Mouse (Mus musculus): ENCODE data around the gene Mad2l2. TPM values are rescaled to one million over a fixed set of nuclear protein-coding genes. Genes with fewer than 3 reads are reported as not detected.

Gene Mad2l2
- polyA plus RNA-seq, 1 experiment from 2014 or later = 47.5 TPM

DNA sequence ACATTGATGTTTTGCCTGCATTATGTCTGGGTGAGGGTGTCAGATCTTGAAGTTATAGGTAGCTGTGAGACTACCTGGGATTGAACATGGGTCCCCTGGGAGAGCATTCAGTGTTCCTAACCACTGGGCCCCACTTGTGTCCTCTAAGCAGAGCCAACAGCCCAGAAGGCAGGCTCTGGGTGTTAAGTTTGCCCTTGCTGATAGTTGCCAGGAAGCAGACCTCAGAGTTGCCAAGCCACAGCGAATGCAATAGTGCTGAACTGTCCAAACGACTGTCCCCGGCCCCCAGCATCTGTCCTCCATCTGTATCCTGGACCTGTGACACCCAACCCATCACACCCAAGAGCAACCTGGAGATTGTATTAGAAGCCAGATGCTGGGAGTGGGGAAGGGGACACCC, 31.5 kb upstream of the Mad2l2 start:
- Histone ChIP-seq H3K4me2 (ENCODE audit: low read length) (no peak overlapping the region), H3K4me3 (ENCODE audit: low read depth, low read length) (no peak overlapping the region), H3K27ac (ENCODE audit: low read depth) (no peak overlapping the region), H3K9ac (ENCODE audit: low read length) (no peak overlapping the region), H3K27me3 (replicated peaks; ENCODE audit: control insufficient read depth, insufficient read depth, low read length) (no peaks in the 10 kb centered on the region), H3K9me3 (ENCODE audit: control insufficient read depth, low read length) (no peaks in the 10 kb centered on the region), H3K36me3 (ENCODE audit: control insufficient read depth, insufficient read depth, low read length) (no peaks in the 10 kb centered on the region), H3K4me1 (replicated peaks; ENCODE audit: control insufficient read depth, insufficient read depth, low read length) (peaks cover 3% of the 10 kb centered on the region)
- ATAC-seq (replicated peaks; ENCODE audit: low FRiP score, low TSS enrichment, low read depth) (no peak), DNase-seq (ENCODE audit: low spot score) (no peak)
- WGBS = 91% methylated on average over 3 of the region's 3 CpGs

DNA sequence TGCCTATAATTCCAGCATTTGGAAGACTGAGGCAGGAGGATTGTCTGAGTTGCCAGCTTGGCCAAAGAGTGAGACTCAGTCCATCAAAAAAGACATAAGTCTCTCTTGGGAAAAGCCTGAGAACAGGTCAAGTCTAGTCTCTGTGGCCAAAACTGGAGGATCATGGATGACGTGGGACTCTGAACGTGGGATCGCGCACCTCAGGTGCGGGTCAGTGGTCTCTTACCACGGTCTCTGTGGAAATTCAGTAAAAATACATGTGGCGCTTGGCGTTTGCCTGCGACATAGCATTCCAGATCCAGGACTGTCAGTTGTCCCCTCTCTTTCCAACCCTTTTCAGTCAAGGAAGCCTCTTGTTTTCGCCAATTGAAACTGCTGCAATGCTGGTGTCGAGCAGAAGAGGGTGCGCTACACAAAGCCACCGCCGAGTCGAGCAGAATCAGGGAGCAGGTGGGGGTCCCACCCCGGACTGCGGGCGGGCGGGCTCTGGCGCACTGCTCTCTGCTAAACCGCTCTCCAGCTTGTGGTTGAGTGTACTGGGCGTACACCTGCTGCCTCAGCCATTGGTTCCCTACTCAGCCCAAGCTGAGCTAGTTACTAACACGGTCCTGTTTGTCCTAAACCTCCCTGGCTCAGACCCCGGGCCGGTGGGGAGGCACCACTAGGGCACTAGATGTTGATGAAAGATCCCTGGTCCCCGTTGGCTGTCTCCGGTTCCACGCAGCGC, 28.2 kb upstream of the Mad2l2 start:
- Histone ChIP-seq H3K9ac (ENCODE audit: low read length) (no peak overlapping the region), H3K9me3 (ENCODE audit: control insufficient read depth, low read length) (no peaks in the 10 kb centered on the region), H3K4me2 (ENCODE audit: low read length) (peak overlapping the region; percentile 46), H3K4me1 (replicated peaks; ENCODE audit: control insufficient read depth, insufficient read depth, low read length) (peaks cover 3% of the 10 kb centered on the region), H3K27ac (ENCODE audit: low read depth) (no peak overlapping the region), H3K36me3 (ENCODE audit: control insufficient read depth, insufficient read depth, low read length) (no peaks in the 10 kb centered on the region), H3K4me3 (ENCODE audit: low read depth, low read length) (peak overlapping the region; percentile 21; the same call in 1 of the 2 replicates), H3K27me3 (replicated peaks; ENCODE audit: control insufficient read depth, insufficient read depth, low read length) (no peaks in the 10 kb centered on the region)
- 17% methylated on average over 29 of the region's 29 CpGs for WGBS
- ATAC-seq (replicated peaks; ENCODE audit: low FRiP score, low TSS enrichment, low read depth) = peak; percentile 71
- peak; percentile 75 for DNase-seq (ENCODE audit: low spot score)

DNA sequence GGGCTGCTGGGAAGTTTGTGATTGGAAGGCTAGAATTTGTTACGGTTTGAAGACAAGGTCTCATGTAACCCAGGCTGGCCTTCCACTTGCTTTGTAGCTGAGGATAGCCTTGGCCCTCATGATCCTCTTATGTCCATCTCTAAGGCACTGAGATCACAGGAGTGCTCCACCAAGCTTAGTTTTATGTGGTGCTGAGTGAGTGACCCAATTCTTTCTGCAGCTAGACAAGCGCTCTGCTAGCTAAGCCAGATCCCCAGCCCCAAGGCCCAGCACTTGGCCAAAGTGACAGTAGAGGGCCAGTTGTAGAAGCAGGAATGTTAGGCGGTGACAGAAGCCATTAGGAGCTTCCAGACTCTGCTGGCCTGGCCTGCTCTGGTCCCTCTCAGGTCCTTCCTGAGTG, 26.0 kb upstream of the Mad2l2 start:
- H3K4me3 ChIP-seq (ENCODE audit: low read depth, low read length) = no peak overlapping the region
- H3K4me1 ChIP-seq (replicated peaks; ENCODE audit: control insufficient read depth, insufficient read depth, low read length) = peaks cover 3% of the 10 kb centered on the region
- WGBS = 84% methylated on average over 3 of the region's 3 CpGs
- ATAC-seq (replicated peaks; ENCODE audit: low FRiP score, low TSS enrichment, low read depth) (no peak), DNase-seq (ENCODE audit: low spot score) (no peak)
- no peaks in the 10 kb centered on the region for H3K27me3 ChIP-seq (replicated peaks; ENCODE audit: control insufficient read depth, insufficient read depth, low read length)
- H3K4me2 ChIP-seq (ENCODE audit: low read length) = no peak overlapping the region
- no peaks in the 10 kb centered on the region for H3K36me3 ChIP-seq (ENCODE audit: control insufficient read depth, insufficient read depth, low read length)
- no peaks in the 10 kb centered on the region for H3K9me3 ChIP-seq (ENCODE audit: control insufficient read depth, low read length)
- H3K27ac ChIP-seq (ENCODE audit: low read depth) = no peak overlapping the region
- no peak overlapping the region for H3K9ac ChIP-seq (ENCODE audit: low read length)

DNA sequence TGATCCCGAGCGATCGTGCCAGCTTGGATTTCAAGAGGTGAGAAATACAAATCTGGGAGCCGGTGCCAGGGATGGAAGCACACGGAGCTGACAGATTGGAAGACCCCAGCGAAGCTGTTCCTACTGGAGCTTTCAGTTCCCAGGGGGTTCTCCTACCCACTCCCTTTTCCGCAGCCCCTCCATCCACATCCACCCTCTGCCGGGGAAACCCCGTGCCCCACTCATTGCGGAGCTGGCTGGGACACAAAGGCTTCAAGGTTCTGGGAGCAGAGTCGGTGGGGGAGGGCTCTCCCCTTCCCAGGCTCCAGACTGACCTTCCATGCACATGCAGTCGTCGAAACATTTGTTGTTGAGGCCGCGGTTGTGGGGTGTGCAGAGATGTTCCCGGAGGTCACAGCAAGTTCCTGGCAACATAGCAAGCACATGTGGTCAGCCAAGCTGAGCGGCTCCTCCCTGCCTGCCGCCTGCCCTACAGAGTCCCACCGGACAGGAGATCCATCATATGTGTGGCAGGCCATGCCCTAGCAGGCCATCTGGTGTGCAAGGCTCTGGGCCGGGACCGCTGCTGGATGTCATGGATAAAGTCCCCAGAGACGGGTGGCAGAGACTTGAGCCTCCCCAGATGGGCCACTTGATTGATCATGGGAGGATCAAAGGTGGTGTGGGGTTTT, 22.4 kb upstream of the Mad2l2 start:
- no peak overlapping the region for H3K4me3 ChIP-seq (ENCODE audit: low read depth, low read length)
- ATAC-seq (replicated peaks; ENCODE audit: low FRiP score, low TSS enrichment, low read depth) = peak; percentile 26; the same call in 1 of the 2 replicates
- H3K4me2 ChIP-seq (ENCODE audit: low read length) = no peak overlapping the region

DNA sequence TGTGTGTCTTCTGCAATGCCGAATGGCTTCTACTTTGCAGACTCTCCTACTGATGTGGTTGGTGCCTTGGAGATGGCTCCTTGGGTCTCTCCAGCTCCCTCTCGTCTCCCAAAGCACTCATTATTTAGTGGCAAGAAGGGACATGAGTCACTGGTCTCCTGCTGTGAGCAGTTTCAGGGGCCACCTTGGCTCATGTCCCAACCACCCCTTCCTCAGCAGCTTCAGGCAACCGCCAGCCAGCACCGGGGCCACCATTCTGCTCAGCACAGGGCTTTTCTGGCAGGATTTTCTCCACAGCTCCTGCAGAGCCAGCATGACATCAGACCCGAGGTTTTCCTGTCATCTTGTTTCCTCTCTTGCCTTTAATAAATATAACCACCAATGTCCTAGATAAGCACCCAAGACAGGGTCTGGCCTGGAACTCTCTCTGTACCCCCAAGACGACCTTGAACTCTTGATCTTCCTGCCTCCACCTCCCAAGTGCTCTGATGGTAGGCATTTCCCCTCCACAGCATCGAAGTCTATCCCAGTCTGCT, 21.6 kb upstream of the Mad2l2 start:
- H3K9me3 ChIP-seq (ENCODE audit: control insufficient read depth, low read length) = no peaks in the 10 kb centered on the region
- no peak overlapping the region for H3K9ac ChIP-seq (ENCODE audit: low read length)
- H3K4me1 ChIP-seq (replicated peaks; ENCODE audit: control insufficient read depth, insufficient read depth, low read length) = no peaks in the 10 kb centered on the region
- no peaks in the 10 kb centered on the region for H3K27me3 ChIP-seq (replicated peaks; ENCODE audit: control insufficient read depth, insufficient read depth, low read length)
- H3K4me3 ChIP-seq (ENCODE audit: low read depth, low read length) = no peak overlapping the region
- DNase-seq (ENCODE audit: low spot score) (no peak), ATAC-seq (replicated peaks; ENCODE audit: low FRiP score, low TSS enrichment, low read depth) (no peak)
- H3K36me3 ChIP-seq (ENCODE audit: control insufficient read depth, insufficient read depth, low read length) = no peaks in the 10 kb centered on the region
- 51% methylated on average over 7 of the region's 7 CpGs for WGBS
- H3K27ac ChIP-seq (ENCODE audit: low read depth) = no peak overlapping the region
- no peak overlapping the region for H3K4me2 ChIP-seq (ENCODE audit: low read length)

More for the DNA sequence above, 22.4 kb upstream of the Mad2l2 start:
- no peak overlapping the region for H3K27ac ChIP-seq (ENCODE audit: low read depth)
- no peak for DNase-seq (ENCODE audit: low spot score)
- H3K4me1 ChIP-seq (replicated peaks; ENCODE audit: control insufficient read depth, insufficient read depth, low read length) = no peaks in the 10 kb centered on the region
- WGBS = 28% methylated on average over 22 of the region's 22 CpGs
- H3K27me3 ChIP-seq (replicated peaks; ENCODE audit: control insufficient read depth, insufficient read depth, low read length) = no peaks in the 10 kb centered on the region
- H3K9me3 ChIP-seq (ENCODE audit: control insufficient read depth, low read length) = no peaks in the 10 kb centered on the region
- H3K36me3 ChIP-seq (ENCODE audit: control insufficient read depth, insufficient read depth, low read length) = no peaks in the 10 kb centered on the region
- no peak overlapping the region for H3K9ac ChIP-seq (ENCODE audit: low read length)

DNA sequence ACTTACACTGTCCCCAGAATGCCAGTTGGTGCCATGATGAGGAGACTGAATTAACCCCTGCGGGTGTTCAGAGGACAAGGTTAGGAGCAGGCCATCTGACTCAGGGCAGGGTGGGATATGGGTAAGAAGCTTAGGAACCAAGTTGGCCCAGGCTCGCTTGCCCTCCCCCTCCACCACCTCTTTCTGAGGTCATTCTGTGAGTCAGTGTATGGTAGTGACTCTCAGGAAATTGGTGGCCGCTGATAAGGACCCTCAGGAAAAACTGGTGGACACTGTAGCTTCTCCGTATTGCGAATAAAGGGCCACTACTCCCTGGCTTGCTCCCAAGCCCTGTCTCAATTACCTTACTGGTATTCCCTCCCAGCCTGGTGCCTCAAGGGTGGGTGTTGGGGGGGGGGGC, 21.0 kb upstream of the Mad2l2 start:
- Histone ChIP-seq H3K9me3 (ENCODE audit: control insufficient read depth, low read length) (no peaks in the 10 kb centered on the region), H3K4me2 (ENCODE audit: low read length) (no peak overlapping the region), H3K27me3 (replicated peaks; ENCODE audit: control insufficient read depth, insufficient read depth, low read length) (no peaks in the 10 kb centered on the region), H3K27ac (ENCODE audit: low read depth) (no peak overlapping the region), H3K9ac (ENCODE audit: low read length) (no peak overlapping the region), H3K4me3 (ENCODE audit: low read depth, low read length) (no peak overlapping the region), H3K36me3 (ENCODE audit: control insufficient read depth, insufficient read depth, low read length) (no peaks in the 10 kb centered on the region), H3K4me1 (replicated peaks; ENCODE audit: control insufficient read depth, insufficient read depth, low read length) (no peaks in the 10 kb centered on the region)
- 80% methylated on average over 5 of the region's 5 CpGs for WGBS
- no peak for DNase-seq (ENCODE audit: low spot score)
- no peak for ATAC-seq (replicated peaks; ENCODE audit: low FRiP score, low TSS enrichment, low read depth)

DNA sequence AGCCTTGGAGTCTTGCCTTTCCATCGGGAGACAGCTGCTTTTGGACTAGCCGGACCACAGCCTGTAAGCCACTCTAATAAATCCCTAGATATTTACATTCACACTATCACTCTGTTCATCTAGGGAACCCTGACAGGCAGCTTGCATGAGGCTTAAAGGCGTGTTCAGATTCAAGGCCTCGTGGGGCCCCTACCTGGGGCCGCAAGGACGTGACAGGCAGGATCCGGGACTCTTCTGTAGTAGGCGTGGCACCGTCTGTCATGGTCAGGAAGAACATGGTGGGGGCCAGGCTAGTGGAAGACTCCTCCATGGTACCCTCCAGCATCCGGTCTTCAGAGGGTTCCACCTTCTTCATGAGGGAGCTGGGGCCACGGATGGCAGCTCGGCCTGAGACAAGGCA, 17.7 kb upstream of the Mad2l2 start:
- Histone ChIP-seq H3K4me2 (ENCODE audit: low read length) (no peak overlapping the region), H3K36me3 (ENCODE audit: control insufficient read depth, insufficient read depth, low read length) (no peaks in the 10 kb centered on the region), H3K9ac (ENCODE audit: low read length) (no peak overlapping the region), H3K4me1 (replicated peaks; ENCODE audit: control insufficient read depth, insufficient read depth, low read length) (no peaks in the 10 kb centered on the region), H3K9me3 (ENCODE audit: control insufficient read depth, low read length) (0 out of 2 replicates have a peak, but pooled peaks cover 5% of the 10 kb centered on the region), H3K27me3 (replicated peaks; ENCODE audit: control insufficient read depth, insufficient read depth, low read length) (no peaks in the 10 kb centered on the region), H3K4me3 (ENCODE audit: low read depth, low read length) (no peak overlapping the region), H3K27ac (ENCODE audit: low read depth) (no peak overlapping the region)
- no peak for ATAC-seq (replicated peaks; ENCODE audit: low FRiP score, low TSS enrichment, low read depth)
- no peak for DNase-seq (ENCODE audit: low spot score)
- 74% methylated on average over 12 of the region's 12 CpGs for WGBS

DNA sequence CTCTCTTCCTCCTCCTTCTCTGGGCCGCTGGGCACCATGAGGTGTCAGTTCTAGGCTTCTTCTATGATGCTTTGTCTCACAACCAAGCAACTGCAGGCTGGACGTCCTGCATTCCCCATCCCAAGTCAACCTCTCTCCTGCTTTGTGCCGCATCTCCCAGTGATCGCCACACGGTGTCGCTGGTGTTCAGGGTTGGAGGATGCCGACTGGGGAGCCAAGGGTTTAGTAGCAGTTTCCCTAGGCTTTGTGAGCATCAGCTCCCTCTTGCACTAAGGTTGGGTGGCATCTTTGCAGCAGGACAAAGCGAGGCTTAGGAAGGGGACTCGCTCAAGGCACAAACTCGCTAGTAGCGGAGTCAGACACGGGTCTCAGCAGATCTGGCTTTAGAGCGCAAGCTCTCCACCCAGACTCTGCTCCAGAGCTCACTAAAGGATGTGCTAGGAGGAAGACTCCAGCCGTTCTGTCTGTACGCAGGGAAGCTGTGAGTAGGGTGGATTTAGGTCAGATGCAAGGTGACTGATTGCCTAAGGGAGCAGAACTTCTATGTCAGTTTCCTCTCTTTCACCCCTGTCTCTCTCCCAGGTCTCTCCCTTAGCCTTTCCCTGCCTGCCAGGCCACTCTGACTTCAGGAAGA, 15.3 kb upstream of the Mad2l2 start:
- H3K36me3 ChIP-seq (ENCODE audit: control insufficient read depth, insufficient read depth, low read length) = no peaks in the 10 kb centered on the region
- H3K4me1 ChIP-seq (replicated peaks; ENCODE audit: control insufficient read depth, insufficient read depth, low read length) = no peaks in the 10 kb centered on the region
- WGBS = 3% methylated on average over 15 of the region's 15 CpGs
- DNase-seq (ENCODE audit: low spot score) (peak; percentile 93), ATAC-seq (replicated peaks; ENCODE audit: low FRiP score, low TSS enrichment, low read depth) (peak; percentile 54)
- H3K9ac ChIP-seq (ENCODE audit: low read length) = no peak overlapping the region
- no peak overlapping the region for H3K4me3 ChIP-seq (ENCODE audit: low read depth, low read length)
- H3K9me3 ChIP-seq (ENCODE audit: control insufficient read depth, low read length) = 0 out of 2 replicates have a peak, but pooled peaks cover 5% of the 10 kb centered on the region
- H3K4me2 ChIP-seq (ENCODE audit: low read length) = peak overlapping the region; percentile 23; the same call in 1 of the 2 replicates
- no peaks in the 10 kb centered on the region for H3K27me3 ChIP-seq (replicated peaks; ENCODE audit: control insufficient read depth, insufficient read depth, low read length)
- H3K27ac ChIP-seq (ENCODE audit: low read depth) = no peak overlapping the region
